Mouse (Mus musculus): ENCODE measurements around the gene Col9a2.

Col9a2 gene

DNA sequence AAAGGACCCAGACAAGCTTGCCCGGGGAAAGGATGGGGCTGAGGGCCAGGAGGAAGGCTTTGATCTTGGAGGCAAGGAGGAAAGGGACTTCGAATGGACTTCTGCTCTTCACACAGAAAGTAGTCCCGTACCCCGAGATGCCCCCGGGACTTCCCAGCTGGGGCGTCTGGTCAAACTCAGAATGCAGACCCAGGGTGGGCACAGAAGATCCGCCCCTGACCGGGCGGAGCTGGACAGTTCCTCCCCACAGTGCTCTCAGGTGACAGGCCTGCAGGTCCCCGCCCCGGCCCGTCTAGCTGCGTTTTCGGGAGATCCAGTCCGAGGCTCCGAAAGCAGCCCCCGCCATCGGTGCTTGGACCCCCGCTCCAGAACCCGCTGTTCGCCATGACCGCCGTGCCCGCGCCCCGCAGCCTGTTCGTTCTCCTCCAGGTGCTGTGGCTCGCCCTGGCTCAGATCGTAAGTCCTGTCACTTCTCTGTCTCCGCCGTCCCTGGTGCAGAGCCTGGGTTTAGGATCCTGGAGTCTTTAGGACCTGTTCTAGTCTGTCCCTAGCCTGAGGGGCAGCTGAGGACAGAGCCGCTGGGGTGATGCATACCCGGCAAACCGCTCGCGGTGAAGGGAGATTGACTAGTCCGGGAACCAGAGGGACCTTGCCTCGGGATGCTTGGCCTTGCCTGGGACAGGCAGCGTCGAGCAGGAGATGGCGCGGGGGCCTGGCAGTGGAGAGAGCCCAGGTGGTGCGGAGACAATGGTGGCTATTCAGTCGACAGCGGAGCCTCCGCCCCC, at the start of gene Col9a2:
Gene Col9a2 (plus strand): TSS at position 55 of the 785 bp plus-strand sequence.
- no peak for DNase-seq (ENCODE audit: low spot score)

DNA sequence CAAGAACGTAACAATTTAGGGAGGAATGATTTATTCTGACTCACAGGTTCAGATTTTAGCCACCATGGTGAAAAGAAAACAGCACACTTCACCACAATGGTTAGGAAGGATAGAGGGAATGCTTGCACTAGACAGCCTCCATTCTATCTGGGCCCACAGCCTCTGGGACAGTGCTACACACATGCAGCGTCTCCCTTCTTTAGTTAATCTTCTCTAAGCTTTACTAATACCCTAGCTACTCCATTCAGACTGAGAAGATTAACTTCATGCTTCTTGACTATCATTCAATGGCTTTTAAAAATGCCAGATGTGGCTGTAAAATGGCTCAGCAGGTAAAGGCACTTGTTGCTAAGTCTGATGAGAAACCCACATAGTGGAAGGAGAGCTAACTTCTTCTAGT, 46.9 kb upstream of the Col9a2 start:
- no peak for DNase-seq (ENCODE audit: low spot score)

DNA sequence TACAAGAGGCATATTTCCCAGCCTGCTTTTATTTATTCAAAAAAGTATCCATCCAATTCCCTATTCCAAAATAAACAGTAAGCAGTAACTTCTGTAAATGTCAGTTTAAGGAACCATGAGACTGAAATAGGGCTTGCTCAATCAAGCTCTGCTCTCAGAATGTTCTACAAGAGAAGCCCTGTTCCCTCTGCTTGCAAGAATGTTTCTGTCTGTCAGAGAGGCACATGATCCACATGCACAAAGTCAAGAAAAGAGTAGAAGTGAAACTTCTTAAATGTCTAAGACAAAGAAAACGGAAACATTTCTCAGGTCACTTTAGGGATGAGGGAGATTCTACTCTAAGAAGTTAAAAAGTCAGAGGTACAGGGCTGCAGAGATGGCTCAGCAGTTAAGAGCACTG, 46.2 kb upstream of the Col9a2 start:
- no peak for DNase-seq (ENCODE audit: low spot score)

DNA sequence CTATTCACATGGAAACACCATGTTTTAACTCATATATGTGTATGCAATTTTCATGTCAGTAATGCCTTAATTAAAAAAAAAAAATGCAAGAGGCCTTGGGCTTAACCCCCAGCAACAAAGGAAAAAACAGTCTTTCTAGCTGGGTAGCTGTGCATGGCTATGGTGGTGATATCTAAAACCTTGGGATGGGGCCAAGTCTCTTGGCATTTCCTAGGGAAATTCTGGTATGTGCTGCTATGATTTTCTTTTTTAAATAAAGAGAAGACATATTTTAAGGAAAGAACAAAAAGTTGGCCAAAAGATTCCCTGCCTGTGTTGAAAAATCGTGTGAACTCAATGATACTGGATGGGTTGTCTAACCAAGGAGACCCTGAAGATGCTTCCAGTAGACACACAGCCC, 43.3 kb upstream of the Col9a2 start:
- no peak for DNase-seq (ENCODE audit: low spot score)

DNA sequence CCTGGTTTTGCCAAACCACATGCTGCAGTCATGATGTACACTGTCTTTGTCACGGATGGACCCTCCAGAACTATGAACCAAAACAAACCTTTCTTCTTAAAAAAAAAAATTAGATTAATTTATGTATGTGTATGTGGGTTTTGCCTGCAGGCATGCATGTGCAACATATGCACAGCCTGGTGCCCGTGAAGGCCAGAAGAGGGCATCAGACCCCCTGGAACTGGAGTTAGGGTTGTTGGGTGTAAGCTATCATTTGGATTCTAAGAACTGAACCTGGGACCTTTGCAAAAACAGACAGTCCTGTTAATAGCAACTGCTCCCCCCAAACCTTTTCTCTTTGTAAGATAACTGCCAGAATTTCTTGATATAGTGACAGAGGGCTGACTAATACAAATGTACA, 38.1 kb upstream of the Col9a2 start:
- DNase-seq (ENCODE audit: low spot score), result no peak

DNA sequence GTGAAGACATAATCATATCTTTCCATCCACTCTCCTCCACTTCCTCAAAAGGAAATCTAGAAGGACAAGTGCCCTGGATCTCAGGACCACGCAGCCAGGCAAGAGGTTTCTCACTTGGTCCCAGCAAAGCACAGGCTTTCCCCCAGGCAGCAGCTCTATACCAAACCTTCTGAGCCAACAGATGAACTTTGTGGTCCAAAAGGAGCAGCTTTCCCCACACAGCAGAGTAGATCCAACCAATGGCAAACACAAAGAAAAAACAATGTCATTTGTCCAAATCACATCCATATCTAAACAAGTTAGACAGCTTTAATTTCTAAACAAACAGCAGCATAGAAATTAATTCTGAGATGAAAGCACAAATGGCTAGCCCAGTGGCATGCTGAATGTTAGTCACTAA, 37.5 kb upstream of the Col9a2 start:
- DNase-seq (ENCODE audit: low spot score), result no peak

DNA sequence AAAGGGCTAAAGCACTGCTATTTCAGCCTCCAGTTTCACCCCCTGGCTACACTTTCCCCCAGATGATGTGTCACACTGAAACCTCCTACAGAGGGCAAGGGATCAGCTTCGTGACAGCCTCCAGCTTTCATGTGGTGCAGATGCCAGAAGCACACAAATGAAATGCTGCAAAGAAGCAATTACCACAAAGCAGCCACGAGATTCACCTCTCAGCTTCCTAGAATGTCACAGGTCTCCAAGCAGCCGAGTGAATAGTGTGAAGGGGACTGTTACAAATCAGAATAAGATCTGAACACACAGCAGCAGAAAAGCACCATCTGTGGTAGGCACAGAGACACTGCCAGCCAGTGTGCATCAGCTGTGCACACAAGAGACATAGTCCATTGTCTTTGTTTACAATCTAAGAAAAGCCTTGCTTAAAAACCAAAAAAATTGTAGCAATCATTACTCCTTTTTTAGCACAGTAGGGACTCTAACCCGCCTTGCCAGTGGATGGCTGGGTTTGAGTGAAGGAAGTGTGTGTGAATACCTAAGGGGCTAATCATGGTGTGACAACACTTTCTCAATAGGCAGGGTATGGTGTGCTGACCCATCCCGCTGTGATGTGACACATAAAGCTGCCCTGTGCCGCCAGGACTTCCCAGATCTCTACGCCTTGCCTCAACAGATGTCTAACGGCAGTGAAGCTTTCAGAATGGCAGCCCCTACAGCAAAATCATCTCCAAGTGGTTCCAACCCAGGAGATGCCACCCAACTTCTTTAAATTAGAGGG, 36.6 kb upstream of the Col9a2 start:
- no peak for DNase-seq (ENCODE audit: low spot score)

DNA sequence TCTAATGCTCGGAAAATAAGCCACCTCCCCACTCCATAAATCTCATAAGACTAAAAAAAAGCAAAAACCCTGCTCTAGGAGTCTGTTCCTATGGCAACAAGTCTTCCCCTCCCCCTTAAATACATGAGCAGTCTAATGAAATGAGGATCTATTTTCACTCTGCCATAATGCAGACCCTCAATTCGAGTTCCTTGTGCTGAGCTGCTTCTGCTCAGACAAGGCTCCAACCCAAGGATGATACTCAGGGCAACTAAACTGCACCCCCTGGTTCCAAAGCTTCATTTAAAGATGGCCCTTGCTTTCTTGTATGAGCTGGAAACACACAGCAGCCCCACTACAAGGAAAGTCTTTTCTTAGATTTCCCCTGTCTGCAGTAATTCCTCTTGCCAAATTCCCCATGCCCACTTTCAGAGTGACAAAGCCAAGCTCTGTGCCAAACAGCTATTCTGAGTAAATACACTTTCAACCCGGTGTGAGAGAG, 35.5 kb upstream of the Col9a2 start:
- no peak for DNase-seq (ENCODE audit: low spot score)

DNA sequence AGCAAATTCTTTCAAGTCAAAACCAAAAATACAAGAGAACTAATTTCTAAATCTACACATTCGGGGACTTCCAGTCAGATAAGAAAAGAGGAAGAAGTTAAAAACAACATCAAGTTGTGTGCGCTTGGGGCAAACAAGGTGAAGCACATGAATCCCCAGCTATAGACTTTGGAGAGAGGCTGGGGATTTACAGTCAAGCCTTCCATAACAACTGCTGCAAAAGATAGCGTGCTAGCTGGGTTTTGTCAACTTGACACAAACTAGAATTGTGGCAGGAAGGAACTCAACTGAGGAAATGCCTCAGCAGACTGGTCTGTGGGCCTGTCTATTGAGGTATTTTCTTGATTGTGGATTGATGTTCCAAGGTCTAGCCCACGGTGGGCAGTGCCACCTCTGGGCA, 34.5 kb upstream of the Col9a2 start:
- DNase-seq (ENCODE audit: low spot score), result no peak

DNA sequence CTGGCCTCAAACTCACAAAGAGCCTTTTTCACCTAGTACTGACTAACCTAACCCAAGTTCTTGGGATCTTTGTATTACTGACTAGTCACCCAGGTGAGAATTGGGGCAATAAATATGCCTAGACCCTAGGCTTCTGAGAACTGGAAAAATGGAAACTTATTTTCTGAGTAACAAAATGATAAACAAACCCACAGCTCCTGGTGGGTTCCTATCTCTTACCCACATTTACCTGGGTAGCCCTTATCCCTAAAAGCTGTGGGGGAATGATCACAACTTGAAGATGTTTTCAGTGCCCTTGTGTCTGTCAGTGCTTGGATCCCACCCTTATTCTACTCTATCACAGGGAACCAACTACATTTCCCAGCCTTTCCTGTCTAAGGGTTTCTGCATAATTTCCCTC, 32.2 kb upstream of the Col9a2 start:
- no peak for DNase-seq (ENCODE audit: low spot score)

DNA sequence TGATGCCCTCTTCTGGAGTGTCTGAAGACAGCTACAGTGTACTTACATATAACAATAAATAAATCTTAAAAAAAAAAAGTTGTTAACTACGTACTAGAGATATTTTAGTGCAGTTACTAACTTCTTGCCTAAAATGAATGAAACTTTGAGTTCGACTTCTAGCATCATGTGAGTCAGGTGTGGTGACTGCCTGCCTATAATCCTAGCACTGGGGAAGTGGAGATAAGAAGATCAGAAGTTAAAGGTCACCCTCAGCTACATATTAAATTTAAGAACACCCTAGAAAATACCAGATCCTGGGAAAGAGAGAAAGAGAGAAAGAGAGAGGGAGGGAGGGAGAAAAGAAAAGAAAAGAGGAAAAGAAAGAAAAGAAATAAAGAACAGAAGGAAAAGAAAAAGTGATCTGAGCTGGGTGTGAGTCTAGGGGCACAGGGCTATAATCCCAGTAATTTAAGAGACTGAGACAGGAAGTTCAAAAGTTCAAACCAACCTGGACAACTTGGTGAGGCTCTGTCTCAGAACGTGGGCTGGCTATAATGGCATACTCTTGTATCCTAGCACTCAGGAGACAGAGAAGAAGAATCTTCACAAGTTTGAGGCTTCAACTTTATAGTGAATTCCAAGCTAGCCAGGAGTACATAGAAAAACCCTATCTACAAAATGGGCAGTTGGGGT, 31.0 kb upstream of the Col9a2 start:
- no peak for DNase-seq (ENCODE audit: low spot score)

DNA sequence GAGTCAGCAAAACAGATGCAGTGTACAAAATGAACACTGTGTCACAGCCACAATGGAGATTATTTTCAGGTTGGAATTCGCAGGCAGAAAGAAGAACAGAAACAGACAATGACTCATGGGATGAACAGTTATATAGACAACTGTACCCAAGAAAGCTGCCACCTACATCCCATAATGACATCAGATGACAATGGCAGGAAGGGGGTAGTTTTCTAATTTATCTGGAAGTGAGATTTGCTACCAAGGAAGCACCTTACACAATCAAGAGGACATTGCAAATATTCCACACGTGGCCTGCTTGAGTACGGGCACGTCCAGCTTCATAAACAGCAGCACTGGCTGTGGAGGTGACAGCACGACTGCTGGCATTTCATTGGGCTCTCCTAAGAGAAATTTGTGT, 30.0 kb upstream of the Col9a2 start:
- DNase-seq (ENCODE audit: low spot score), result peak; percentile 42

DNA sequence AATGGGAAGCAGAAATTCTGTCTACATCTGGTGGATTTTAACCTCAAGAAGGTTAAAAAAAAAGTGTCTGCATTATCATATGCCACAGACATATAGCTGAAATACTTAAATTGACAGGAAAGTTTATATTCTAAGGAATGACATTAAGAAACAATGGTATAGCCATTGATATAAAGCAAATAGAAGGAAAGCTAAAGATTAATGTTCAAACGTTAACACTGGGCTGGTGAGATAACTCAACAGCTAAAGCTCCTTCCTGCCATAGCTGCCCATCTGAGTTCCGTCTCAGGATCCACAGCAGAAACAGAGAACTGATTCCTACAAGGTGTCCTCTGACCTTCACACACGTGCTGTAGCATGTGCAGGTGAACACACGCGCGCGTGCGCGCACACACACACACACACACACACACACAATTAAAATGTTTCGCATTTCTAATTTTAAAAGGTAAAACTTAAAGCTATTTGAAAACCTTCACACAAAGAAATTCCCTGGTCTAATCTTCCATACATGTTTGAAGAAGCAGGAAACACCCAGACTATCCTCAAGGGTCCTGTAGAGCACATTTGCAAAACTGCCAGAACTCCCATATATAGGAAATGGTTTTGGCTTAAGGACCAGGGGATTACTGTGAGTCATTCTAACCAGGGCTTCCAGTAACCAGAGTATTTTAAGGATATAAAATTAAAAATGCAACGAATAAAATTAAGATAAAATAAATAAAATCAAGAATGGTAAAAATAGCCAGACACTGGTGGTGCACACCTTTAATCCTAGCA, 28.2 kb upstream of the Col9a2 start:
- no peak for DNase-seq (ENCODE audit: low spot score)

DNA sequence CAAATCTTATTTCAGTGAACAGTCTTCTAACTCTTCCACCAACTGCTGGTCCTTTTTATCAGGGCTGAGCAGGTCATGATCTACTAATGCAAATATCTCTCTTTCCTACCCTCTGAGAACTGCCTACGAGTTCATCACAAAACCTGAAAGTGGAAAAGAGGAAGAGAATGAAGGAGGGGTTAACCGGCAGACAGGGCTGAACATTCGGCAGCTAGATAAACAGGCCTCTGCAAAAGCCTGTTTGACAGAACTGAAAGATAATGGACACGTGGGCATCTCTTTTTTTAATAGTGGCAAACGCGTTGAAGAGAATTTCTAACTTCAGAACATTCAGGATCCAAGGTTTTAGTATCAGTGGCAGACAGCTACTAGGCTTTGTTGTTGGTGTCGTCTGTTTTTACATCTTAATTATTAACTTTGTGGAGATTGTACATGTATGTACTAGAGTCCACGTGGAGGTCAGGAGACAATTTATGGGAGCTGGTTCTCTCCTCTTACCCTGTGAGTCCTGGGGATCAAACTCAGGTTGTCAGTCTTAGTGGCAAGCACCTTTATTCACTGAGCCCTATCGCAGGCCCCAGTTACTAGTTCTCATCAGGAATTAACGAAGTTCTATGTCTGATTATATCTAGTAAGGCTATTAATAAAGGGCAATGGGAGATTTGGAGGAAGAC, 24.5 kb upstream of the Col9a2 start:
- DNase-seq (ENCODE audit: low spot score), result no peak

DNA sequence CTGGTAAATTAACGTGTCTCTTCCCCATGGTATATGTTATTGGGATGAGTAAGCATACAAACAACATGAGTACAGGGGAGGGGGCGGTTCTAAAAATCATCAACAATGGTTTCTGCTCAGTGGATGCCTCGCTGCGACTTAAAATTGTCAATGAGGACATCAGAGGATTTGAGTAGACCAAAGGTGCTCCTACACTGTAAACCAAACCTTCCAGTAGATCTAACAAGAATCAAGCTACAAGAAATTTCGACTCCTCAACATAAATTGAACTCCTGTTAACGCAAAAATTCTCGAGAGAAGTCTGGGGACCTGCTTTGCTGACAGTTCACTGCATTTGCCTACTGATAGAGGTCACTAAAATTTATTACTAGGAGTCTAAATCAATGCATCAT, 23.9 kb upstream of the Col9a2 start:
- no peak for DNase-seq (ENCODE audit: low spot score)

DNA sequence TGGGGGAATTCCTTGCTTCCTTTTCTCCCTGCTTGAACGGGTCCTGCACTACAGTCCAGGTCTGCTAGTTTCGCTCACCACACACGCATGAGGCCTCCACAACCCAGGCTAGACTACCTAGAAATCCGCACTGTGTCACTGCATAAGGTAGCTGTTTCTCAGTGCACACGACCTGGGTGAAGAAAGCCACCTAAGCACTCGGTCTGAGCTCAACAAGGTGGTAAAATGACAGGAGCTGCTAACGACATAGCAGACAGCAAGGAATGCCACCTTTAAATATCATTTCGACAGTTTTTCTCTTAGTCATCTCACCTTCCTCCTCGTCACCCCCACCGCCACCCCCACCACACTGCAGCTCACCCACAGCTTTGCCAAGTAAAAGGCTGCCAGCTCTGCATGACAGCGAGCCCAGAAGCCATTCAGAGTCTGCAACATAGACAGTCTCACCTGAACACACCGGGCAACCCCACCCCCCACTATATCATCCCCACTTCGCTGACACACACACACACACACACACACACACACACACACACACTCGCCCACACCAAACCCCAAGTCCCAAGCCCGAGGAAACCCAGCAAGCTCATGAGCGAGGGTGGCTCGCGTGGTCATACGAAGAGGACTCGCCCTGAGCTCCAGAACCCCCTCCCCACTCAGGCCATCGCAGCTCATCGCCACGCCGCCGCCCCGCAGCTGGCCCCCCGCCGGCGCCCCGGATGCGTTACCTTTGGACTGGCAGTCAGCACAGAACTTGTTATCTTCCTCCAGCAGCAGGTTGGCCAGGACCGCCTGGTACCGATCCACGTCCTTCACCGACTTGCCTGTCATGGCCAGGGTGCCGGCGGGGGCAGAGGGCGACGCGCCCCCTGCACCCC, 22.9 kb upstream of the Col9a2 start:
- DNase-seq (ENCODE audit: low spot score), result no peak

DNA sequence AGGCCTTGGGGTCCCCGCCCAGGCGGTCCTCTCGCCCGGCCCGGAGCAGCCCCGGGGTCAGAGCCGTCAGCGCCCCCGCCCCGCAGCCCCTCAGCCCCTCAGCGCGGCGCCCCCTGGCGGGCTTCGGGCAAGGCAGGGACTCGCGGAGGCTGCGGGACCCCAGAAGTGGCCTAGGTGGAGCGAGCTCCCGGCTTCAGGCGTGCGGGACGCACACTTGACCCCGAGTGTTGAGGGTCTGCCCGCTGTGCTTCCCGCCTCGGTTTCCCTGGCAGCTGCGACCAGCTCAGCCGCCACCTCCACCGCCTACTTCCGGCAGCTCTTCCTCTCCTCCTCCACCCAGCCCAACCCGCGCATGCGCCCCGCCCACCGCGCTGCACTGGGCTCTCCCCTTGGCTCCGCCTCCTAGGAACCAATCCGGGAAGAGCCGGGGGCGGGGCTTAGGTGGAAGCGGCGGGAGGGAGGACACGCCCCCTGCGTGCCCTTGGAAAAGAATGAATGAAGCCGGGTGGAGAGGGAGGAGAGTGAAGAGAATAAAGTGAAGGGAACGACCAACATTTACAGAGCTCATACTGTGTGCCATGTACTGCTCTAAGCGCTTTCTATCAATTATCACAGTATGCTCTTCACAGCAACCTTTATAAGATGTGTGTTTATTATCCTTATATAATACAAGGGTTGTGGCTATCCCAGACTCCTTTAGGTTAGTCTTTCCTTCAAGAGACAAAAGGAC, 22.1 kb upstream of the Col9a2 start, which contains the start of gene Smap2:
Gene Smap2 (minus strand): TSS at position 320 of the 730 bp plus-strand sequence.
- peak; percentile 98 for DNase-seq (ENCODE audit: low spot score)

DNA sequence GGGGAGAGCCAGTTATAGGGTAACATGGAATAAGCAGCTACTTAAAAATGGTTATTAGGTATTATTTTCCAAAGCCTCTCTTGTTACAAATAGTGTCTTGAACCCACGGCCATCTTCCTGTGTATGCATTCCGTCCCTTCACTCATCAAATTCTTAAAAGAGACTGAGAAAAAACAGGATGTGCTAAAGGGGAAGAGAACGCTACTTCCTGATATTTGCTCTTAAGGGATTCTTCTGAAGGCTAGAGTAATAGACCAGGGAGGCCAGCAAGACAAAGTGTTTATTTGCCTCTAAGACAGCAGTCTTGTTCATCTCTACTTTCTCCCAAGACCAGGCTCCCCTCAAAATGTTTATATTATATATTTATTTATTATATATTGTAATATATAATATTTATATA, 20.9 kb upstream of the Col9a2 start:
- no peak for DNase-seq (ENCODE audit: low spot score)

DNA sequence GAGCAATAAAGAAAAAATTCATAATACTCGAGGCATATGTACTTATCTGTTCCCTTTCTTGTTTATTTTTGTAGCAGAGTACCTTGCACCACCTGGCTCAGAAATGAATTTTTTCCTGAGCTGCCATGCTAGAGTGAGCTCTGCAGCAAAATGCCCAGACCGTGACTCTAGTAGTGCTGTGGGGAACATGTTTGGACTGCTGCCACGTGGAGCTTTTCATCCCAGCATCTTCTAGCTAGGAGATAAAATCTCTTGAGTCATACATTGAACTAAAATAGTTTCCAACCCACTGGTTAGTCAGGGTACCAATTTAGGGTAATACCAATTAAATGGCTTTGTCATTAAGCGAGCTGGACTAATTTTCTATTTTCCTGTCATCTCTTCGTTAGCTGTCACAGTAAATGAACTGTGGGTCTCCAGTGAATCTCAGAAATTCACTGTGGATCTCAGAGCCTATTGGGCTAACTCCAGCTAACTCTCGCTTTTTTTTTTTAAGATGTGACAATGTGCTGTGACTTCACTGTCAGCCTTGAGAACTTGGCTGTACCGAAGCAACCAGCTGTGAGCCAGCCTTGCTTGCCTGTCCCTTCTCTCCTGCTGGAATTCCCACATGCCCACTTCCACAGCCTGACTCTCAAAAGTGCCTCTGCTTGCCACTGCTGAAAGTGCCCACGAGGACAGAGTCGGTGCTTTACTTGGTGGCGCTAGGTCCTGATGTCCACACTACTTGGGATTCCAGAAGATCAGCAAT, 19.0 kb upstream of the Col9a2 start:
- no peak for DNase-seq (ENCODE audit: low spot score)

All from left cerebral cortex, adult 11 months (tissue).